Mouse (Mus musculus): ENCODE measurements around the gene A730071L15Rik. TPM values are rescaled to one million over a fixed set of nuclear protein-coding genes. Genes with fewer than 3 reads are reported as not detected.
A peak's percentile ranks its signal among the peaks of the same experiment; 100 is the strongest.

The A730071L15Rik gene
- polyA plus RNA-seq, 1 experiment from 2014 or later = 0.83 TPM

- WGBS = 8% methylated on average over 2 of the region's 2 CpGs
Observed at GRCm38 (mm10) chr11:6178673-6179166, 21.1 kb upstream of the A730071L15Rik start.

GRCm38 (mm10) chr11:6179194-6179593, 20.6 kb upstream of the A730071L15Rik start:
- Histone ChIP-seq H3K9ac (replicated peaks; ENCODE audit: low read depth, low read length) (no peak overlapping the region), H3K4me2 (ENCODE audit: low read depth, low read length) (no peak overlapping the region), H3K27me3 (ENCODE audit: control insufficient read depth, insufficient read depth, low read length) (no peaks in the 10 kb centered on the region), H3K4me3 (ENCODE audit: low read depth, low read length) (no peak overlapping the region), H3K9me3 (ENCODE audit: control insufficient read depth, low read length) (no peaks in the 10 kb centered on the region), H3K27ac (ENCODE audit: low read depth, low read length) (no peak overlapping the region), H3K36me3 (ENCODE audit: control insufficient read depth, insufficient read depth, low read length) (no peaks in the 10 kb centered on the region), H3K4me1 (ENCODE audit: control insufficient read depth, insufficient read depth, low read length) (peaks cover 12% of the 10 kb centered on the region)
- 9% methylated on average over 8 of the region's 8 CpGs for WGBS
- ATAC-seq (ENCODE audit: low read depth) = no peak

More at GRCm38 (mm10) chr11:6178673-6179166, 21.1 kb upstream of the A730071L15Rik start:
- no peaks in the 10 kb centered on the region for H3K36me3 ChIP-seq (ENCODE audit: control insufficient read depth, insufficient read depth, low read length)
- H3K4me1 ChIP-seq (ENCODE audit: control insufficient read depth, insufficient read depth, low read length) = peaks cover 9% of the 10 kb centered on the region
- no peak overlapping the region for H3K4me3 ChIP-seq (ENCODE audit: low read depth, low read length)
- no peak for ATAC-seq (ENCODE audit: low read depth)
- H3K27ac ChIP-seq (ENCODE audit: low read depth, low read length) = no peak overlapping the region
- H3K9me3 ChIP-seq (ENCODE audit: control insufficient read depth, low read length) = no peaks in the 10 kb centered on the region
- H3K4me2 ChIP-seq (ENCODE audit: low read depth, low read length) = no peak overlapping the region
- H3K27me3 ChIP-seq (ENCODE audit: control insufficient read depth, insufficient read depth, low read length) = no peaks in the 10 kb centered on the region
- no peak overlapping the region for H3K9ac ChIP-seq (replicated peaks; ENCODE audit: low read depth, low read length)

- ATAC-seq (ENCODE audit: low read depth) = no peak
- no peaks in the 10 kb centered on the region for H3K27me3 ChIP-seq (ENCODE audit: control insufficient read depth, insufficient read depth, low read length)
- no peak overlapping the region for H3K4me2 ChIP-seq (ENCODE audit: low read depth, low read length)
- no peak overlapping the region for H3K4me3 ChIP-seq (ENCODE audit: low read depth, low read length)
- no peaks in the 10 kb centered on the region for H3K36me3 ChIP-seq (ENCODE audit: control insufficient read depth, insufficient read depth, low read length)
- no peak overlapping the region for H3K9ac ChIP-seq (replicated peaks; ENCODE audit: low read depth, low read length)
- peaks cover 17% of the 10 kb centered on the region for H3K4me1 ChIP-seq (ENCODE audit: control insufficient read depth, insufficient read depth, low read length)
- H3K9me3 ChIP-seq (ENCODE audit: control insufficient read depth, low read length) = no peaks in the 10 kb centered on the region
- no peak overlapping the region for H3K27ac ChIP-seq (ENCODE audit: low read depth, low read length)
- WGBS = 36% methylated on average over 6 of the region's 6 CpGs
Observed at GRCm38 (mm10) chr11:6180811-6181399, 18.9 kb upstream of the A730071L15Rik start.

GRCm38 (mm10) chr11:6183246-6183645, 16.6 kb upstream of the A730071L15Rik start:
- Histone ChIP-seq H3K4me2 (ENCODE audit: low read depth, low read length) (no peak overlapping the region), H3K4me1 (ENCODE audit: control insufficient read depth, insufficient read depth, low read length) (peaks cover 21% of the 10 kb centered on the region), H3K27ac (ENCODE audit: low read depth, low read length) (no peak overlapping the region), H3K4me3 (ENCODE audit: low read depth, low read length) (no peak overlapping the region), H3K27me3 (ENCODE audit: control insufficient read depth, insufficient read depth, low read length) (no peaks in the 10 kb centered on the region), H3K36me3 (ENCODE audit: control insufficient read depth, insufficient read depth, low read length) (0 out of 2 replicates have a peak, but pooled peaks cover 2% of the 10 kb centered on the region), H3K9me3 (ENCODE audit: control insufficient read depth, low read length) (no peaks in the 10 kb centered on the region), H3K9ac (replicated peaks; ENCODE audit: low read depth, low read length) (no peak overlapping the region)
- 42% methylated on average over 2 of the region's 2 CpGs for WGBS
- ATAC-seq (ENCODE audit: low read depth) = no peak

GRCm38 (mm10) chr11:6184202-6184935, 15.5 kb upstream of the A730071L15Rik start:
- H3K27me3 ChIP-seq (ENCODE audit: control insufficient read depth, insufficient read depth, low read length) = no peaks in the 10 kb centered on the region
- no peak overlapping the region for H3K27ac ChIP-seq (ENCODE audit: low read depth, low read length)
- 0 out of 2 replicates have a peak, but pooled peaks cover 5% of the 10 kb centered on the region for H3K36me3 ChIP-seq (ENCODE audit: control insufficient read depth, insufficient read depth, low read length)
- 0 out of 2 replicates have a peak, but pooled peaks have one; percentile 26 for ATAC-seq (ENCODE audit: low read depth)
- no peak overlapping the region for H3K4me2 ChIP-seq (ENCODE audit: low read depth, low read length)
- peaks cover 17% of the 10 kb centered on the region for H3K4me1 ChIP-seq (ENCODE audit: control insufficient read depth, insufficient read depth, low read length)
- H3K9me3 ChIP-seq (ENCODE audit: control insufficient read depth, low read length) = no peaks in the 10 kb centered on the region
- H3K9ac ChIP-seq (replicated peaks; ENCODE audit: low read depth, low read length) = no peak overlapping the region
- 38% methylated on average over 11 of the region's 11 CpGs for WGBS
- H3K4me3 ChIP-seq (ENCODE audit: low read depth, low read length) = no peak overlapping the region

- no peak for ATAC-seq (ENCODE audit: low read depth)
- Histone ChIP-seq H3K9me3 (ENCODE audit: control insufficient read depth, low read length) (no peaks in the 10 kb centered on the region), H3K4me3 (ENCODE audit: low read depth, low read length) (no peak overlapping the region), H3K36me3 (ENCODE audit: control insufficient read depth, insufficient read depth, low read length) (0 out of 2 replicates have a peak, but pooled peaks cover 5% of the 10 kb centered on the region), H3K9ac (replicated peaks; ENCODE audit: low read depth, low read length) (no peak overlapping the region), H3K27me3 (ENCODE audit: control insufficient read depth, insufficient read depth, low read length) (no peaks in the 10 kb centered on the region), H3K4me1 (ENCODE audit: control insufficient read depth, insufficient read depth, low read length) (peaks cover 17% of the 10 kb centered on the region), H3K4me2 (ENCODE audit: low read depth, low read length) (no peak overlapping the region), H3K27ac (ENCODE audit: low read depth, low read length) (no peak overlapping the region)
- 81% methylated on average over 3 of the region's 3 CpGs for WGBS
Observed at GRCm38 (mm10) chr11:6187399-6187798, 12.4 kb upstream of the A730071L15Rik start.

- H3K36me3 ChIP-seq (ENCODE audit: control insufficient read depth, insufficient read depth, low read length) = peaks cover 7% of the 10 kb centered on the region; the same call in 1 of the 2 replicates
- H3K4me2 ChIP-seq (ENCODE audit: low read depth, low read length) = no peak overlapping the region
- ATAC-seq (ENCODE audit: low read depth) = peak; percentile 69; the same call in 1 of the 2 replicates
- H3K27me3 ChIP-seq (ENCODE audit: control insufficient read depth, insufficient read depth, low read length) = no peaks in the 10 kb centered on the region
- peaks cover 16% of the 10 kb centered on the region for H3K4me1 ChIP-seq (ENCODE audit: control insufficient read depth, insufficient read depth, low read length)
- no peak overlapping the region for H3K4me3 ChIP-seq (ENCODE audit: low read depth, low read length)
- H3K27ac ChIP-seq (ENCODE audit: low read depth, low read length) = no peak overlapping the region
- no peaks in the 10 kb centered on the region for H3K9me3 ChIP-seq (ENCODE audit: control insufficient read depth, low read length)
- no peak overlapping the region for H3K9ac ChIP-seq (replicated peaks; ENCODE audit: low read depth, low read length)
- WGBS = 6% methylated on average over 2 of the region's 2 CpGs
Observed at GRCm38 (mm10) chr11:6187878-6188277, 12.0 kb upstream of the A730071L15Rik start.

GRCm38 (mm10) chr11:6196780-6197179, 3.0 kb upstream of the A730071L15Rik start:
- no peak overlapping the region for H3K27ac ChIP-seq (ENCODE audit: low read depth, low read length)
- H3K27me3 ChIP-seq (ENCODE audit: control insufficient read depth, insufficient read depth, low read length) = no peaks in the 10 kb centered on the region; the same call in 1 of the 2 replicates
- H3K4me1 ChIP-seq (ENCODE audit: control insufficient read depth, insufficient read depth, low read length) = peaks cover 17% of the 10 kb centered on the region
- H3K4me3 ChIP-seq (ENCODE audit: low read depth, low read length) = no peak overlapping the region
- H3K4me2 ChIP-seq (ENCODE audit: low read depth, low read length) = no peak overlapping the region
- ATAC-seq (ENCODE audit: low read depth) = no peak
- no peak overlapping the region for H3K9ac ChIP-seq (replicated peaks; ENCODE audit: low read depth, low read length)
- WGBS = 96% methylated on average over 8 of the region's 8 CpGs
- peaks cover 5% of the 10 kb centered on the region; the same call in 1 of the 2 replicates for H3K36me3 ChIP-seq (ENCODE audit: control insufficient read depth, insufficient read depth, low read length)
- no peaks in the 10 kb centered on the region for H3K9me3 ChIP-seq (ENCODE audit: control insufficient read depth, low read length)

- no peak overlapping the region for H3K27ac ChIP-seq (ENCODE audit: low read depth, low read length)
- H3K4me3 ChIP-seq (ENCODE audit: low read depth, low read length) = no peak overlapping the region
- no peaks in the 10 kb centered on the region for H3K9me3 ChIP-seq (ENCODE audit: control insufficient read depth, low read length)
- H3K4me1 ChIP-seq (ENCODE audit: control insufficient read depth, insufficient read depth, low read length) = peaks cover 17% of the 10 kb centered on the region
- peak overlapping the region; percentile 85 for H3K4me2 ChIP-seq (ENCODE audit: low read depth, low read length)
- H3K36me3 ChIP-seq (ENCODE audit: control insufficient read depth, insufficient read depth, low read length) = no peaks in the 10 kb centered on the region
- WGBS = 97% methylated on average over 4 of the region's 4 CpGs
- H3K9ac ChIP-seq (replicated peaks; ENCODE audit: low read depth, low read length) = no peak overlapping the region
- H3K27me3 ChIP-seq (ENCODE audit: control insufficient read depth, insufficient read depth, low read length) = no peaks in the 10 kb centered on the region; the same call in 1 of the 2 replicates
- no peak for ATAC-seq (ENCODE audit: low read depth)
Observed at GRCm38 (mm10) chr11:6198449-6198848, 1.4 kb upstream of the A730071L15Rik start.

Measured in neural tube, embryonic 14.5 days (tissue).